Mouse (Mus musculus) lung, adult 2 months (tissue): ENCODE measurements around the gene Mau2. TPM values are rescaled to one million over a fixed set of nuclear protein-coding genes. Genes with fewer than 3 reads are reported as not detected.

Source experiments
- DNase-seq: peaks from one replicate; pipeline ENCODE4 v3.0.0; 2022
- H3K4me1 ChIP-seq: fragments of 200-500 bp; 2 replicates; pipeline ENCODE4 v1.6.1; 2011; ENCODE audit warnings: low read length; ENCODE audit not compliant: control insufficient read depth, insufficient read depth
- H3K4me3 ChIP-seq: fragments of 200-500 bp; replicated peaks from 2 replicates; pipeline ENCODE3; 2011; ENCODE audit warnings: low read depth, mild to moderate bottlenecking, control low read depth, low read length; ENCODE audit errors: extremely low read depth
- CTCF ChIP-seq: fragments of 200-500 bp; IDR thresholded peaks from 2 replicates; pipeline ENCODE4 v1.5.1; 2011; ENCODE audit warnings: mild to moderate bottlenecking, low read length, control low read depth; ENCODE audit not compliant: insufficient read depth
- POLR2A ChIP-seq: fragments of 200-500 bp; IDR thresholded peaks from 2 replicates; pipeline ENCODE4 v1.6.1; 2011; ENCODE audit warnings: low read depth, mild to moderate bottlenecking, control low read depth, low read length, borderline replicate concordance; ENCODE audit errors: extremely low read depth
- WGBS: fragments of 180-500 bp; shearing (Covaris S2); methylation state at CpG from one replicate; pipeline ENCODE4 v1.1.7; 2018; 5-methylcytosine and 5-hydroxymethylcytosine counted together
- polyA plus RNA-seq: library from polyadenylated mRNA; depleted of rRNA; stranded (reverse); fragments of >200 nt; gene quantifications from 2 replicates; pipeline ENCODE4 v1.2.3, GENCODE M21; 2012; rRNA removed

Mau2 gene
- 82.3 and 88.5 TPM in 2 replicates for polyA plus RNA-seq

DNA sequence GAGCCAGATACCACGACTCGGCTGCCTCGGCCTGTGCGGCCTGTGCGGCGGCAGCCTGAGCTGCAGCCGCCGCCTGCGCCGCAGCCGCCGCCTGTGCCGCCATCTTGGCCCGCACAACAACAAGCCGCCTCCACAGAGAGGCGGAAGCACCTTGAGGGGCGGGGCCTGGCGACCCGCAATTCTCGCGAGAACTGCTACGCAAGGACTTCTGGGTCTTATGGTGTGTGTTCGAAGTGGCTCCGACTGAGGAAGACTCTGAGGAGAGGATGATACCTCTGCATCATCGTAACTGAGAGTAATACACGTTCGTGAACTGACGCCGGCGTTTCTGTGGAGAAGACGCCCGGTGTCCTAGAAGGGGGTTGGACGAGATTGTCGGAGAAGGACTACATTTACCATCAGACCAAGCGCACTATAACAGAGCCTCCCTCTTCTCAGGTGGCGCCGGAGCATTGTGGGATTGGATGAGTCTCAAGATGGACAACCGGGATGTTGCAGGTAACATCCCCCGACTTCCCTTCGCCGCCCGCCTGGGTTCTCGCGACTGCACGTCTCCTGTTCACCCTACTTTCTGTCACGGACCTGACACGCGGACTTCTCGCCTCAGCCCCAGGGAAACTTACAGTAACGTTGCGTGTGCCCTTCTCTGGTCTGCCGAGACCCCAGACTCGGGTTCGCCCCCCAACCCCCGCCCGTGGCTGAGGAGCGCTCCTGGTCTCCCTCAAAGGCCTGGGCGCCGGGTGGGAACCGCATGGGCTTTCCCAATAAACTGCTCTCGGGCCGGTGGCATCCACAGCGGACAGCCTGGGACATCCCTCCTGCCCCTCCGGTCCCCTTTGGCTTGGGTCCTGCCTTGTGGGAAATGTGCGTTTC is at the start of gene Mau2, which contains the start of gene Sugp1:
Gene Mau2, minus strand, starts transcription at position 152 of the 873 bp plus-strand sequence.
Gene Sugp1, plus strand, starts transcription at position 231 of the 873 bp plus-strand sequence.
- under 1% methylated on average over 65 of the region's 65 CpGs for WGBS
- peak within 1 kb of the TSS; percentile 96 for H3K4me3 ChIP-seq
- TF ChIP-seq POLR2A (peak; percentile 73), CTCF (no peak)
- peak; percentile 97 for DNase-seq
- H3K4me1 ChIP-seq, result peaks cover 13% of the 10 kb centered on the region

DNA sequence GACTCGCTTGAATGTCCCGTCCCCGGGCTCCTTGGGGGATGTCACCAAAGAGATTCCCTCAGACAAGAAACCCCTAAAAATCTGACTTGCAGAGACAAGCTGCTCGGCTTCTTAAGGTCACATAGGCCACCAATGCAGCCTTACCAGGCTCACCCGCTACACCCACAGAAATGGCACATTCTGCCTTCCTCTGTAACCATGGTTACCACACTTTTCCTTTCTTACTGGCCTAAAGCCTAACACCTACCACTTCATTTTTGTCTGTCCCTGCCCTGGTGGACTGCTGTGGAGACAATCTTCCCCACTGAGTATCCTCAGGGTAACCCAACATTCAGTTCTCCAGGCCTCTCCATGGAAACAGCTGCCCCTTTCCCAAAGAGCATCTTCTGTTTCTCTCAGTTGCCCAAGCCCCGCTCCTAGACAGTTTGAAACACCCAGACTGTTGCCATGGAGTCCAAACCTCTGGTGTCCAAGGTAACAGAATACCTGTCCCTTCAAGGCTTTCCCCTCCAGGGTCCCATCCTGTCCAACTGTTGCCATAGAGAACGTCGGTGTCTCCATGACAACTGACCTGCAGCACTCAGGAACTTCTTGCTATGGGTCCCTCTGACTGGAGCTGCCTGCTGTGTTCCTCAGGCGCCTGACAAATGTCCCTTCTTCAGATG is 46.9 kb upstream of the Mau2 start:
- no peak for DNase-seq
- Histone ChIP-seq H3K4me3 (no peak overlapping the region), H3K4me1 (no peaks in the 10 kb centered on the region)
- TF ChIP-seq CTCF (no peak), POLR2A (no peak)
- WGBS, result 62% methylated on average over 9 of the region's 9 CpGs

DNA sequence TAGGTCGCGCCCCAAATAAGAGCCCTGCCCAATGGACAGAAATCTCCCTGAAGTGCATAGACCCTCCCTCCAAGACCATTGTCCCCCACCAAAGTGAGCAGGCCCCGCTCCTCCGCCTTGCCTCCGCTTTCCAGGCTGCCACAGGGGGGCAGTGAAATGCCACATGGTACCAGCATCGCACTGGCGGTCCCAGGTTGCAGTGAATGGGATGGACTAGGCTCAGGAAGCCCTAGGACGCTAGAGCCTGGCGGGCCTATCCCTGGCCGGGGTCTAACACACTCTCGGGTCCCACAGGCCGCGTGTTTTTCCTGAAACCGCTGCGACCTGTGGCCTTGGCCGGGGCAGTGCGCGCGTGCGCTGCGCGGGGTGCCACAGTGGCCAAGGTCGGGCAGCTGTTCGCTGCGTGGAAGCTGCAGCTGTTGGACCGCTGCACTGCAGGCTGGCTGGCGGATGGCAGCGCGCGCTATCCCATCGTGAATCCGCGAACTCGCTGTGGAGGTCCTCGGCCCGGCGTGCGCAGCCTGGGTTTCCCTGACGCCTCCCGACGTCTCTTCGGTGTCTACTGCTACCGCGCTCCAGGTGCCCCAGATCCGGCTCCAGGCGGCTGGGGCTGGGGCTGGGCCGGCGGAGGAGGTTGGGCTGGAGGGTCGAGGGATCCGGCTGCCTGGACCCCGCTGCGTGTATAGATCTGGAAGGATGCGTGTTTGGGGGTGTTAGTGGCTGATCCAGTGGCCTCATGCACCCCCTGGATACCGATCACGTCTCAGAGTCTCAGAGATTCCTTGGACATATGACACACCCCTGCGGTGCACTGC is 45.5 kb upstream of the Mau2 start:
- WGBS, result 4% methylated on average over 56 of the region's 56 CpGs
- TF ChIP-seq CTCF (peak; percentile 51), POLR2A (no peak)
- no peak for DNase-seq
- no peak overlapping the region for H3K4me3 ChIP-seq
- peaks cover 7% of the 10 kb centered on the region; the same call in 1 of the 2 replicates for H3K4me1 ChIP-seq

DNA sequence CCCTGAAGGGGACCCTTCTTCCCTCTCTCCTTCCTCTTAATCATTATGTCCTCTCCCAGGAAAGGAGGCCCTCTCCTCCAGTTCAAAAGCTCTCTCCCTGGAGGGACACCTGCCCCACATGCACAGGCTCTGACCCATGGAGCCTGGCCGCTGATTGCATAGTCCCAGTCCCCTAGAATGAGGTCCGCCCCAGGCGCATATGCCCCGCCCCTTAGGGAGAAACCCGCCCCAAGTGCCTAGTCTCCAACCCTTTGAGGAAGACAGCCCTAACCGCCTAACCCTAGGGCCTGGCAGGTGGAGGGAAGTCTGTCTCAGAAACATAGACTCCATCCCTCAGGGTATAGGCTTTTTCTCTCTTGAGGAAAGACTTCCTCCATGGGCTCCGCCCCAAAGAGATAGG is 44.7 kb upstream of the Mau2 start:
- Histone ChIP-seq H3K4me1 (peaks cover 7% of the 10 kb centered on the region; the same call in 1 of the 2 replicates), H3K4me3 (no peak overlapping the region)
- 6% methylated on average over 7 of the region's 7 CpGs for WGBS
- TF ChIP-seq CTCF (no peak), POLR2A (no peak)
- no peak for DNase-seq

DNA sequence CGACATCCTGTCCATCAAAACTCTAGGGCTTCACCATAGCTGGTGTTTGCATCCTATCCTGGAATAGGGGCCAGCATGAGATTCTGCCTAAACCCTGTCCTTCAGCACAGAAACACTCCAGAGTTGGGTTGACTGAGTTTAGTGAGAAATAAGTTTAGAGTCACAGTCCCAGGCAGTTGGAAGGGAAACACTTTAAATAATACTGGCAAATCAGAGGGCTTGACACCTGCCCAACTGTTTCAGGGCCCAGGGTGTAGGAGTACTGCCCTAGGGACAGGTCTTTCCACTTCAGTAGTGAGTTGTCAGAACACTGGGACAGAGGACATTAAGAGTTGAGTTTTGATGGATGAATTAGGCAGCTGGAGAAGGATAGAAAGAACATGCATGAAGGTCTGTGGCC is 43.6 kb upstream of the Mau2 start:
- 26% methylated on average over 1 of the region's 1 CpGs for WGBS
- Histone ChIP-seq H3K4me1 (peaks cover 7% of the 10 kb centered on the region; the same call in 1 of the 2 replicates), H3K4me3 (no peak overlapping the region)
- no peak for DNase-seq
- TF ChIP-seq POLR2A (no peak), CTCF (no peak)

DNA sequence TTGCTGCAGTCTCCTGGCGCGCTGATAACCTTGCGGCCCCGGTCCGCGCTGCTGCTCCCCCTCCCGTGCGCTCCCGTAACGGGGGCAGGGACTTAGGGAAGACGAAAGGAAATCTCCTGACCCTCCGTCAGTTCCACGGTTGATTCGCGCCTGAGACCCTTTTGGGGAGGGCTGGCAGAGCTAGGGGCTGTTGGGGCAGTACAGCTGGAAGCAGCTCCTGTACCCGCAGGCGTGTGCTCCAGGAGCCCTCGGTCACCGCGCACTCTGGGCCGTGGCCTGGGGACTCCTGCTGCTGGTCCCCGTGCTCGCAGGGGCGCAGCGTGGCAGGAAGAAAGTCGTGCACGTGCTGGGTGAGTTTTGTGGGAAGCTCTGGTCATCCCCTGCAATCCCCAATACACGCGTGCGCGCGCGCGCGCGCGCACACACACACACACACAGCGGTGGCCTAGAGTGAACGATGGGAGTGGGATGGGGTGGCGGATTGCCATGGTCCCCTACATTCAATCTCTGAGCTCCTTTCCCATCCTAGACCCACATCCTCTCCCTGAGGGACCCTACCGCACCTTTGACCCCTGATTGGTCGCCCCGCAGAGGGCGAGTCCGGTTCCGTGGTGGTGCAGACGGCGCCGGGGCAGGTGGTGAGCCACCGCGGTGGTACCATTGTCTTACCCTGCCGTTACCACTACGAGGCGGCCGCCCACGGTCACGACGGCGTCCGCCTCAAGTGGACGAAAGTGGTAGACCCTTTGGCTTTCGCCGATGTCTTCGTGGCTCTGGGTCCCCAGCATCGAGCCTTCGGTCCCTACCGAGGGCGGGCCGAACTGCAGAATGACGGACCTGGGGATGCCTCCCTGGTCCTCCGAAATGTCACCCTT is 41.9 kb upstream of the Mau2 start:
- Histone ChIP-seq H3K4me1 (peaks cover 7% of the 10 kb centered on the region; the same call in 1 of the 2 replicates), H3K4me3 (no peak overlapping the region)
- TF ChIP-seq CTCF, result no peak
- TF ChIP-seq POLR2A, result no peak
- no peak for DNase-seq
- 3% methylated on average over 71 of the region's 71 CpGs for WGBS

DNA sequence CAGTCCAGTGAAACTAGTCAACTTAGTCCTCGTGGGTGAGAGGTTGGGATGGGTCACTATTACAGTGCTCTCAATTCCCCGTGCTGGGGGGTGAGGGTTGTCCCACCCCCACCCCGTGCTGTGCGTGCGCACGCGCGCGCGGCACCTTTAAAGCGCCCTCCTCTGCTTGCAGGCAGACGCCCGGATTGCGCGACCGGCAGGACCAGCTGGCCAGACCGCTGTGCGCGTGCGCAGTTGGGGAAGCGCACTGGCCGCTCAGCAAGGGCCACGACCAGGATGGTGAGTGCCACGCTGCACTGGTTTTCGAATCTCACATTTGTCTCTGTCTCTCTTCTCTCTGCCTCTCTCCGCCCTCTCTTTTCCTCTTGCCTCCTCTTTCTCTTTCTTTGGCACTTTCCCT is 40.8 kb upstream of the Mau2 start, which contains the start of gene Hapln4:
Gene Hapln4, plus strand, starts transcription at position 173 of the 400 bp plus-strand sequence.
- Histone ChIP-seq H3K4me1 (peaks cover 7% of the 10 kb centered on the region; the same call in 1 of the 2 replicates), H3K4me3 (no peak within 1 kb of the TSS)
- TF ChIP-seq CTCF (no peak), POLR2A (no peak)
- WGBS, result 1% methylated on average over 26 of the region's 26 CpGs
- DNase-seq, result no peak

DNA sequence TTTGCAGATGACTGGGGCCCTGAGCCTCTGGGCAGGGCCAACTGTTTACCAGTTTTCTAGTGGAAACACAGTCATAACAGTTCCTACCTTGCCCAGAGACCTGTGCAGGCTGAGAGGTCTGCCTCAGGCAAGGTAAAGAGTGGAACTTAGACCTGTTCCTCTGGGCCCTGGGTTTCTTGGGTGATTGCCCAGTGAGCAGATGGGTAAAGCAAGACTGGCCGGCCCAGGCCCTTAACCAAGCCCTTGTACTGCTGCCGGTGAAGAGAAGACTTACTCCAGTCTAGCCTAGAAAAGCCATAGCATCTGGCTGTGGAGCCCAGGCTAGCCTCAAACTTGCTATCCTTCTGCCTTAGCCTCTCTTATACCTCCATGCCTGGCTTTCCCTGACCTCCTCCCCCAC is 39.4 kb upstream of the Mau2 start:
- H3K4me3 ChIP-seq, result no peak overlapping the region
- 85% methylated on average over 2 of the region's 2 CpGs for WGBS
- peaks cover 7% of the 10 kb centered on the region; the same call in 1 of the 2 replicates for H3K4me1 ChIP-seq
- TF ChIP-seq CTCF, result no peak
- TF ChIP-seq POLR2A, result no peak
- DNase-seq, result no peak
